Mouse (Mus musculus) layer of hippocampus, adult 9-11 months (tissue): ENCODE measurements around the gene Fsd2.

Source experiments
- DNase-seq: peaks from one replicate; pipeline ENCODE4 v3.0.0; 2022

Gene Fsd2

GRCm38 (mm10) chr7:81571941-81572441, 5.2 kb upstream of the Fsd2 start:
- no peak for DNase-seq

GRCm38 (mm10) chr7:81571108-81571940, 4.6 kb upstream of the Fsd2 start, which contains the start of gene Whamm:
Gene Whamm (plus strand): TSS chr7:81571266.
- DNase-seq = peak; percentile 96

- no peak for DNase-seq
Observed at GRCm38 (mm10) chr7:81570752-81571107, 4.0 kb upstream of the Fsd2 start.

GRCm38 (mm10) chr7:81570271-81570670, 3.5 kb upstream of the Fsd2 start:
- no peak for DNase-seq

- DNase-seq = no peak
Observed at GRCm38 (mm10) chr7:81569851-81570250, 3.1 kb upstream of the Fsd2 start.

GRCm38 (mm10) chr7:81567396-81567795, 652 bp upstream of the Fsd2 start:
- DNase-seq = no peak

GRCm38 (mm10) chr7:81566332-81566731, 412 bp downstream of the Fsd2 start:
- no peak for DNase-seq

- peak; percentile 68 for DNase-seq
Observed at GRCm38 (mm10) chr7:81565381-81566055, 1.2 kb downstream of the Fsd2 start.

- DNase-seq = no peak
Observed at GRCm38 (mm10) chr7:81564766-81565165, 2.0 kb downstream of the Fsd2 start.

- no peak for DNase-seq
Observed at GRCm38 (mm10) chr7:81563506-81564015, 3.2 kb downstream of the Fsd2 start.

- no peak for DNase-seq
Observed at GRCm38 (mm10) chr7:81561211-81561610, 5.5 kb downstream of the Fsd2 start.

- DNase-seq = no peak
Observed at GRCm38 (mm10) chr7:81560101-81561049, 6.4 kb downstream of the Fsd2 start.

- DNase-seq = no peak
Observed at GRCm38 (mm10) chr7:81559231-81559980, 7.3 kb downstream of the Fsd2 start.

GRCm38 (mm10) chr7:81557985-81558360, 8.8 kb downstream of the Fsd2 start:
- no peak for DNase-seq

GRCm38 (mm10) chr7:81557252-81557984, 9.3 kb downstream of the Fsd2 start:
- DNase-seq = no peak

GRCm38 (mm10) chr7:81556839-81557238, 9.9 kb downstream of the Fsd2 start:
- DNase-seq = no peak

- DNase-seq = no peak
Observed at GRCm38 (mm10) chr7:81554369-81554768, 12.4 kb downstream of the Fsd2 start.

GRCm38 (mm10) chr7:81553589-81553988, 13.2 kb downstream of the Fsd2 start:
- DNase-seq = no peak

- no peak for DNase-seq
Observed at GRCm38 (mm10) chr7:81548864-81549263, 17.9 kb downstream of the Fsd2 start.

- DNase-seq = no peak
Observed at GRCm38 (mm10) chr7:81542934-81543333, 23.8 kb downstream of the Fsd2 start.

- peak; percentile 81 for DNase-seq
Observed at GRCm38 (mm10) chr7:81541924-81542524, 24.7 kb downstream of the Fsd2 start.
